Mouse (Mus musculus) effector memory CD4-positive, alpha-beta T cell, adult 7 months (primary cell): Measurements from ENCODE around the gene 4930452B06Rik. TPM values are rescaled to one million over a fixed set of nuclear protein-coding genes. Genes with fewer than 3 reads are reported as not detected.

Experiments used
- polyA plus RNA-seq: library from polyadenylated mRNA; unstranded; fragments of 100-300 nt; shearing (Covaris generic); gene quantifications from one replicate; pipeline ENCODE4 v1.2.1, GENCODE M21; 2017

The 4930452B06Rik gene
- not detected for polyA plus RNA-seq

DNA sequence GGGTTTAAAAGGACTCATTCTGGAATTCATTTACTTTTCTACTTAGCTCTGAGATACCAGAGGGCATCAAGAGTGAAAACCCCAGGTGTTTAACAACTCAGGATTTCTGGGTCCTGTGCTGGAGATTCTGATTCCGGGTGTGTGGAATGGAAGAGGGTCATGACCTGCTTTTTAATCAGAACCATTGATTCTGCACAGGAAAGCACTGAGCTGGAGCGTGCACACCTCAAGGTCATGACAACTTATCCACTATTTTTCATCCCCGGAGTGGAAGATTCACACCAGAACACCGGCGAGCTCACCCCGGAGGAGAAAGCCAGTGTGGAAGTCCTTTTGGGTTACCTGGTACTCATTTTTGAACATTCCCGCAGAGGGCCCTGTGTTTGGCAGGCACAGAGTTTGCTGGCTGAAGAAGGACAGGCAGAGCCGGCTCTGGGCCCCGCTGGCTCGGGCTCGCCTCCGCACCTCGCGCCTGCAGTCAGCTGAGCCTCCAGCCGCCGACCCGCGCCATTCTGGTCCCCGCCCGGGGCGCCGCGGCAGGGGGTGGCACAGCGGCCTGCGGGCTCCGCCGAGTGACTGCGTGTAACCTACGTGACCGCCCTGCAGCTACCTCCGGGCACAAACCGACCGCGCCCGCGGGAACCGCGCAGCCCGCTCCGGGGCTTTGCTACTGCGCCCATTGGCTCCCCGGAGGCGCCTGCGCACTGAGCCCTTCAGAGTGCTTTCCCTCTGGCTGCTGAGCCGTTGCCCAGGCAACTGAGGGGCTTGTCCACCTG is at the start of gene 4930452B06Rik:
TSS of gene 4930452B06Rik (minus strand) at position 605 of the 776 bp plus-strand sequence.

